Mouse (Mus musculus) limb, embryonic 11.5 days (tissue): Measurements from ENCODE around the gene Cntd1. TPM values are rescaled to one million over a fixed set of nuclear protein-coding genes. Genes with fewer than 3 reads are reported as not detected.

Experiments used
- ATAC-seq: fragments of 200-750 bp; cut with Nextera tagmentation; 2 replicates; pipeline ENCODE4 v1.8.0; 2017; ENCODE audit warnings: low read depth; ENCODE audit not compliant: insufficient number of reproducible peaks, low FRiP score, low TSS enrichment
- DNase-seq: peaks from one replicate; pipeline ENCODE4 v3.0.0-alpha.2; 2015; ENCODE audit warnings: low spot score
- H3K27ac ChIP-seq: fragments of 300-500 bp; sonication (generic); replicated peaks from 2 replicates; pipeline ENCODE4 v1.5.1; 2014; ENCODE audit warnings: low read depth, mild to moderate bottlenecking, low read length
- H3K27me3 ChIP-seq: fragments of 300-500 bp; sonication (generic); 2 replicates; pipeline ENCODE4 v1.6.1; 2014; ENCODE audit warnings: mild to moderate bottlenecking, low read length, mixed read lengths; ENCODE audit not compliant: control insufficient read depth, insufficient read depth
- H3K36me3 ChIP-seq: fragments of 300-500 bp; sonication (generic); 2 replicates; pipeline ENCODE4 v1.6.1; 2014; ENCODE audit warnings: mild to moderate bottlenecking, low read length, moderate library complexity, mixed read lengths; ENCODE audit not compliant: control insufficient read depth, insufficient read depth
- H3K4me1 ChIP-seq: fragments of 300-500 bp; sonication (generic); 2 replicates; pipeline ENCODE4 v1.6.1; 2014; ENCODE audit warnings: low read length, mixed read lengths; ENCODE audit not compliant: control insufficient read depth, insufficient read depth
- H3K4me2 ChIP-seq: fragments of 300-500 bp; sonication (generic); 2 replicates; pipeline ENCODE4 v1.6.1; 2014; ENCODE audit warnings: low read depth, mild to moderate bottlenecking, moderate library complexity; ENCODE audit not compliant: severe bottlenecking
- H3K4me3 ChIP-seq: fragments of 300-500 bp; sonication (generic); 2 replicates; pipeline ENCODE4 v1.5.1; 2014; ENCODE audit warnings: low read depth, low read length
- H3K9ac ChIP-seq: fragments of 300-500 bp; sonication (generic); 2 replicates; pipeline ENCODE4 v1.6.1; 2014; ENCODE audit warnings: mild to moderate bottlenecking, low read length
- H3K9me3 ChIP-seq: fragments of 300-500 bp; sonication (generic); 2 replicates; pipeline ENCODE4 v1.6.1; 2016; ENCODE audit warnings: low read length; ENCODE audit not compliant: control insufficient read depth
- WGBS: fragments of 180-500 bp; shearing (Covaris S2); extraction: QIAGEN DNeasy Blood & Tissue Kit; methylation state at CpG from one replicate; pipeline ENCODE4 v1.1.7; 2014; 5-methylcytosine and 5-hydroxymethylcytosine counted together
- polyA plus RNA-seq: library from polyadenylated mRNA; unstranded; fragments of >200 nt; fragmentation: Nextera tagmentation; extraction: Ambion mirVana; gene quantifications from 2 replicates; pipeline ENCODE4 v1.2.1, GENCODE M21; 2014

Gene Cntd1
- polyA plus RNA-seq, 1 experiment from 2014 or later = 1.3 TPM

GRCm38 (mm10) chr11:101338123-101338760, 59.4 kb downstream of the Cntd1 start:
- Histone ChIP-seq H3K4me2 (peak overlapping the region; percentile 32), H3K9me3 (no peaks in the 10 kb centered on the region), H3K9ac (no peak overlapping the region), H3K4me1 (peaks cover 11% of the 10 kb centered on the region; the same call in 1 of the 2 replicates), H3K36me3 (no peaks in the 10 kb centered on the region), H3K4me3 (peak overlapping the region; percentile 7; the same call in 1 of the 2 replicates), H3K27ac (0 out of 2 replicates have a peak overlapping the region, but pooled peaks have one; percentile 10), H3K27me3 (no peaks in the 10 kb centered on the region)
- ATAC-seq = peak; percentile 86; the same call in 1 of the 2 replicates
- WGBS = 3% methylated on average over 9 of the region's 9 CpGs
- DNase-seq = peak; percentile 66

Other genes starting within 250 kb of the Cntd1 start
- gene Naglu, start 209.0 kb upstream of the Cntd1 start, polyA plus RNA-seq = 5.2 and 5.3 TPM in 2 replicates
- gene Hsd17b1, start 200.6 kb upstream of the Cntd1 start, polyA plus RNA-seq = 0.15 TPM in 1 of 2 replicates, not detected in the other
- gene Coasy, start 196.4 kb upstream of the Cntd1 start, polyA plus RNA-seq = 40.5 and 49.4 TPM in 2 replicates
- 40.6 and 48.9 TPM in 2 replicates for gene Mlx, start 191.7 kb upstream of the Cntd1 start, polyA plus RNA-seq
- gene Psmc3ip, start 183.6 kb upstream of the Cntd1 start, polyA plus RNA-seq = 71.1 and 71.6 TPM in 2 replicates
- 10.3 and 10.8 TPM in 2 replicates for gene Retreg3, start 159.1 kb upstream of the Cntd1 start, polyA plus RNA-seq
- 113 and 119 TPM in 2 replicates for gene Tubg1, start 159.1 kb upstream of the Cntd1 start, polyA plus RNA-seq
- gene Tubg2, start 123.1 kb upstream of the Cntd1 start, polyA plus RNA-seq = 4.8 and 5.0 TPM in 2 replicates
- gene Cntnap1, start 108.5 kb upstream of the Cntd1 start, polyA plus RNA-seq = 0.04 and 0.21 TPM in 2 replicates
- gene Plekhh3, start 107.7 kb upstream of the Cntd1 start, polyA plus RNA-seq = 2.6 and 4.1 TPM in 2 replicates
- 0.13 TPM in 1 of 2 replicates, not detected in the other for gene Ccr10, start 103.6 kb upstream of the Cntd1 start, polyA plus RNA-seq
- 12.7 and 13.4 TPM in 2 replicates for gene Ezh1, start 52.5 kb upstream of the Cntd1 start, polyA plus RNA-seq
- 60.4 and 67.2 TPM in 2 replicates for gene Ramp2, start 33.0 kb upstream of the Cntd1 start, polyA plus RNA-seq
- 111 and 120 TPM in 2 replicates for gene Vps25, start 25.3 kb upstream of the Cntd1 start, polyA plus RNA-seq
- gene Wnk4, start 18.4 kb upstream of the Cntd1 start, polyA plus RNA-seq = 7.0 and 8.1 TPM in 2 replicates
- gene Coa3, start 102 bp downstream of the Cntd1 start, polyA plus RNA-seq = 191 and 204 TPM in 2 replicates
- gene Becn1, start 23.3 kb downstream of the Cntd1 start, polyA plus RNA-seq = 135 and 139 TPM in 2 replicates
- gene Psme3, start 37.2 kb downstream of the Cntd1 start, polyA plus RNA-seq = 158 and 164 TPM in 2 replicates
- gene Aoc2, start 46.1 kb downstream of the Cntd1 start, polyA plus RNA-seq = 1.5 and 1.9 TPM in 2 replicates
- gene Aoc3, start 51.6 kb downstream of the Cntd1 start, polyA plus RNA-seq = not detected in 2 replicates
- not detected in 2 replicates for gene G6pc, start 88.5 kb downstream of the Cntd1 start, polyA plus RNA-seq
- gene Aarsd1, start 138.6 kb downstream of the Cntd1 start, polyA plus RNA-seq = 89.0 and 91.6 TPM in 2 replicates
- 10.4 and 11.5 TPM in 2 replicates for gene Gm27029, start 145.8 kb downstream of the Cntd1 start, polyA plus RNA-seq
- 13.3 and 14.4 TPM in 2 replicates for gene Rundc1, start 146.1 kb downstream of the Cntd1 start, polyA plus RNA-seq
- gene Ptges3l, start 146.3 kb downstream of the Cntd1 start, polyA plus RNA-seq = 4.3 and 4.5 TPM in 2 replicates
- 459 and 489 TPM in 2 replicates for gene Rpl27, start 163.3 kb downstream of the Cntd1 start, polyA plus RNA-seq
- 3.3 and 3.4 TPM in 2 replicates for gene Ifi35, start 169.4 kb downstream of the Cntd1 start, polyA plus RNA-seq
- 4.7 and 4.8 TPM in 2 replicates for gene Rnd2, start 186.0 kb downstream of the Cntd1 start, polyA plus RNA-seq
- gene Vat1, start 187.2 kb downstream of the Cntd1 start, polyA plus RNA-seq = 17.7 and 19.3 TPM in 2 replicates